Mouse (Mus musculus) bone marrow macrophage, adult 2 months (primary cell): ENCODE data around the gene Xntrpc. TPM values are rescaled to one million over a fixed set of nuclear protein-coding genes. Genes with fewer than 3 reads are reported as not detected.
A peak's percentile ranks its signal among the peaks of the same experiment; 100 is the strongest.

ENCODE experiments used
- H3K27ac ChIP-seq: 2 replicates; pipeline ENCODE4 v1.5.1; 2012; ENCODE audit warnings: low read depth, low read length; ENCODE audit not compliant: insufficient read depth
- H3K4me1 ChIP-seq: 2 replicates; pipeline ENCODE4 v1.6.1; 2012; ENCODE audit warnings: low read length; ENCODE audit not compliant: control insufficient read depth, insufficient read depth
- H3K4me3 ChIP-seq: 2 replicates; pipeline ENCODE4 v1.5.1; 2012; ENCODE audit warnings: mild to moderate bottlenecking, low read length, moderate library complexity; ENCODE audit not compliant: insufficient read depth
- CTCF ChIP-seq: IDR thresholded peaks from 2 replicates; pipeline ENCODE4 v1.5.1; 2012; ENCODE audit warnings: low read depth, mild to moderate bottlenecking, low read length, moderate library complexity
- POLR2A ChIP-seq: IDR thresholded peaks from 2 replicates; pipeline ENCODE4 v1.6.1; 2012; ENCODE audit warnings: mild to moderate bottlenecking, low read depth, low read length, borderline replicate concordance
- polyA plus RNA-seq: library from polyadenylated mRNA; stranded (reverse); fragments of >200 nt; gene quantifications from 2 replicates; pipeline ENCODE4 v1.2.4, GENCODE M21; 2012; ENCODE audit not compliant: missing spikeins, insufficient read depth, insufficient read length

Gene Xntrpc
- polyA plus RNA-seq, 1 experiment, result 0.23 TPM

DNA sequence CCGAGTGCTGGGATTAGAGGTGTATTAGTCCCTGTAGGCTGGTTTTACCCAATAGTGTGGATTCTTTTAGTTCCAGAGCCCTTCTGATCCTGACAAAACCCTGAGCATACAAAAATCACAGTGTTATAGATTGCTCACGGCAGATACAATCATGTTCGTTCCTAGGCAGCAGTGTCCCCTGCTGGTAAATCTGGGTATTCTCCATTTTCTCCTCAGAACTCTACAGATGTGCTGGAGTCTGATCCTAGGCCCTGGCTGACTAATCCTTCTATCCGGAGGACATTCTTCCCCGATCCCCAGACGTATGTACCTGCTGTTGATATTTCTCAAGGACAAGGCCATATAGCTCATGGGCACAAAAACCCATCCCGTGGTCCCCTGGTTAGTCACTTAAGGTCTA, 13.0 kb downstream of the Xntrpc start:
- TF ChIP-seq CTCF (no peak), POLR2A (no peak)
- Histone ChIP-seq H3K4me1 (no peaks in the 10 kb centered on the region), H3K4me3 (no peak overlapping the region), H3K27ac (no peak overlapping the region)

DNA sequence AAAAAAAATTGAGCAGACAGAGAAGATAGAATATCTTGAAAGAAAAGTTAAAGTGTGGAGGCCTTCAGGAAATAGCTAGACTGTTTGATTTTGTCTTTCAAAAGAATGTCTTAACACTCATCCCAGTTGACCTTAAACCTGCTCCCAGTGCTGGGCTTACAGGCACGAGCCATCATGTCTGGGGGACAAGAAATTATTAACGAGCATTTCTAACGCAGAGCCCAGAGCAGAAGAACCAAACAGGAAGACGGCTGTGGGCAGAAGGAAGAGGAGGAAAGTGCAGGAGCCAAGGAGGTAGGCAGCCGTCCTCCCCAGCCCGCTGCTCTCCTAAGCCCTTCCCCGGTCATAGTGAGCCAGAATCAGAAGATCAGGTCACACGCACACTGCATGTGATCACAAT, 14.8 kb downstream of the Xntrpc start:
- H3K27ac ChIP-seq, result no peak overlapping the region
- no peak overlapping the region for H3K4me3 ChIP-seq
- H3K4me1 ChIP-seq, result no peaks in the 10 kb centered on the region
- no peak for TF ChIP-seq CTCF
- no peak for TF ChIP-seq POLR2A

GRCm38 (mm10) chr7:102081784-102082183, 16.3 kb downstream of the Xntrpc start:
- TF ChIP-seq POLR2A (no peak), CTCF (no peak)
- no peak overlapping the region for H3K4me3 ChIP-seq
- no peak overlapping the region for H3K27ac ChIP-seq
- no peaks in the 10 kb centered on the region for H3K4me1 ChIP-seq

GRCm38 (mm10) chr7:102082816-102083215, 17.3 kb downstream of the Xntrpc start, which contains the start of gene Trpc2:
Gene Trpc2, plus strand, starts transcription at chr7:102083116.
- TF ChIP-seq POLR2A (no peak), CTCF (no peak)
- Histone ChIP-seq H3K4me3 (no peak within 1 kb of the TSS), H3K4me1 (no peaks in the 10 kb centered on the region), H3K27ac (no peak within 1 kb of the TSS)

- Histone ChIP-seq H3K4me1 (no peaks in the 10 kb centered on the region), H3K4me3 (no peak overlapping the region), H3K27ac (no peak overlapping the region)
- no peak for TF ChIP-seq POLR2A
- no peak for TF ChIP-seq CTCF
These were observed 18.7 kb downstream of the Xntrpc start for GRCm38 (mm10) chr7:102084041-102084696.

- TF ChIP-seq POLR2A (no peak), CTCF (no peak)
- Histone ChIP-seq H3K27ac (no peak overlapping the region), H3K4me1 (no peaks in the 10 kb centered on the region), H3K4me3 (no peak overlapping the region)
These were observed 21.8 kb downstream of the Xntrpc start for GRCm38 (mm10) chr7:102087336-102087735.

DNA sequence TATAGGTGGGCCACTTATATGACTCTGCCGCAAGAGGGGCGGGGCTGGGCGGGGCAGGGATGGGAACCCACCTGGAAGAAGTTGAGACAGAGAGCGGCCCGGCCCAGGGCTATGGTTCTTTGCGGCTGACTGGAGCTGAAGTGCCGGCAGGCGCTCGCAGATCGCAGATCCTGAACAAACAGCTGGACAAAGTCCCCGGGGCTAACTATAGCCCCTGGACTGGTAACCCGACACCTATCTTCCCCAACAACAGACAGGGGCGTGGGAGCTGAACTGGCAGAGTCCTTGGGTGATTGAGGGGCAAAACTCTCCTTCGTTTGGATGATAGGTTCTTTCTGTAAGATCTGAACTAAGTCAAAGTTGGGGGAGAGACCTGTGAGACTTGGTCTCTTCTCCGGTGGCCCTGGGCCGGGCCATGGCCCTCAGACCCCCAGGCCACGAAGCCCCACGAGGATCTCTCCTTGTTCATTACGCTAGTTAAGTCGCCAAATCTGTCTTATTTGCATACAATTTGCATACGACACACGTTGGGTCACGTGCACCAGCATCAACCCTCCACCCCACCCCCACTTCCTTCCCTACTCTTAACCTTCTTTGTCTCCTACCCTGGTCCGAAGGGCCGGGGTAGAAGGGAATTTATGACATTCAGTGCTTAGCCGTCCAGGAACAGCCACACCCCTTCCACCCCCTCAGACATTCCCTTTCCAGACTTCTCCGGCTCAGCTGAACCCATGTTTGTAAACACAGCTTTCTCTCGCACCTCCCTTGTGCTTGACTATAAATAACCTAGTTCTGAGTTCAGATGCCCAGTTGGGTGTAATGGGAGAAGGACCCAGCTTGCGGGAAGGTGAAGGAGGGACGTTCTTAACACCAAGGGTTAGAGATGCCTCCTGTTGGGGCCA, 34.5 kb downstream of the Xntrpc start:
- Histone ChIP-seq H3K4me1 (peaks cover 5% of the 10 kb centered on the region; the same call in 1 of the 2 replicates), H3K27ac (no peak overlapping the region), H3K4me3 (peak overlapping the region; percentile 40)
- TF ChIP-seq CTCF (0 out of 2 replicates have a peak, but pooled peaks have one; percentile 10), POLR2A (no peak)

DNA sequence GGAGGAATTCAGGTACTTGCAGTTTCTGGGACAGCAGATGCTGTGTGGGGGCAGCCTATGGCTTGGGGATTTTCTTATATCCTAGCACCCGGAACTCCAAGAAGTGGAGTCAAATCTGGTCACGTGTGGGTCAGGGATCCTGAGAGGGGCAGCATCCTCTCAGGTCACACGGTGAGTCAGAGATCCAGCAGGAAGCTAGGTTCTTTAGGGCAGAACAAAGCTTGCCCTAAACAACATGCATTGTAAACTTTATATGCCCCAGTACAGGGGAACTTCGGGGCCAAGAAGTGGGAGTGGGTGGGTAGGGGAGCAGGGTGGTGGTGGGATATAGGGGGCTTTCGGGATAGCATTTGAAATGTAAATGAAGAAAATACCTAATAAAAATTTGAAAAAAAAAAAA, 35.4 kb downstream of the Xntrpc start:
- Histone ChIP-seq H3K27ac (no peak overlapping the region), H3K4me1 (peaks cover 5% of the 10 kb centered on the region; the same call in 1 of the 2 replicates), H3K4me3 (no peak overlapping the region)
- TF ChIP-seq CTCF (no peak), POLR2A (no peak)

GRCm38 (mm10) chr7:102101487-102101886, 36.0 kb downstream of the Xntrpc start, which contains the start of gene Art1:
Gene Art1, plus strand, starts transcription at chr7:102101743.
- no peak for TF ChIP-seq CTCF
- TF ChIP-seq POLR2A, result no peak
- H3K27ac ChIP-seq, result no peak within 1 kb of the TSS
- H3K4me3 ChIP-seq, result no peak within 1 kb of the TSS
- H3K4me1 ChIP-seq, result peaks cover 5% of the 10 kb centered on the region; the same call in 1 of the 2 replicates

DNA sequence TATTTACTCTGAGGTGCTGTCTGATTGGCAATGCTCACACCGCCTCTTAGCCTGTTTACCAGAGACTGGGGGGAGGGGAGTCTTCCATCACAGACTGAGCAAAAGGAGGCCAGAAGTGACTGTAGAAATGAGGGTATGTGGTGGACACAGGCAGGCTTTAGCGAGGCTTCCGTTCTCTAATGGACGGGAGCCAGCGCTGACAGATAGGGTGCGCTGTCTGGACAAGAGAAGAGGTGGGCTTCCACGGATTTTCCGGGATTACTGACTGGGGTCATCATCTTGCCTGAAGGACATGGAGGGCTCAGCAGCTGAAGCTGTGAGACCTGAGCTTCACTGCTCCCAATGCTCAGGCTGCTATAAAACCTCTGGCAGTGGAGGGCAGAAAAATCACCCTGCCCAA, 36.7 kb downstream of the Xntrpc start:
- Histone ChIP-seq H3K27ac (no peak overlapping the region), H3K4me1 (peaks cover 5% of the 10 kb centered on the region; the same call in 1 of the 2 replicates), H3K4me3 (no peak overlapping the region)
- TF ChIP-seq CTCF, result no peak
- TF ChIP-seq POLR2A, result no peak
